Mouse (Mus musculus) CH12.LX (cell line): Measurements from ENCODE around the gene Ugt1a5. TPM values are rescaled to one million over a fixed set of nuclear protein-coding genes. Genes with fewer than 3 reads are reported as not detected.

Source experiments
- DNase-seq: peaks from one replicate; pipeline ENCODE4 v3.0.0-alpha.2; 2013; ENCODE audit errors: extremely low read depth
- H3K27ac ChIP-seq: 2 replicates; pipeline ENCODE4 v1.5.1; 2012; ENCODE audit warnings: low read depth, mild to moderate bottlenecking, control low read depth, moderate library complexity; ENCODE audit not compliant: insufficient read depth
- H3K27me3 ChIP-seq: replicated peaks from 2 replicates; pipeline ENCODE3; 2012; ENCODE audit warnings: inconsistent platforms
- H3K36me3 ChIP-seq, 2 experiments: replicated peaks in 1 of 2; 2 replicates each; pipeline versions ENCODE3 to v1.6.1; 2012; ENCODE audit warnings: inconsistent platforms in 1 of 2, low read length in 1 of 2, mild to moderate bottlenecking in 1 of 2, mixed read lengths in 1 of 2, moderate library complexity in 1 of 2; ENCODE audit not compliant: control insufficient read depth in 1 of 2, insufficient read depth in 1 of 2
- H3K4me1 ChIP-seq, 2 experiments: 2 replicates each; pipeline ENCODE4 v1.6.1; 2012; ENCODE audit warnings: inconsistent platforms in 1 of 2, moderate library complexity in 1 of 2; ENCODE audit not compliant: insufficient read depth in 2 of 2, control insufficient read depth in 1 of 2
- H3K4me2 ChIP-seq: 2 replicates; pipeline ENCODE4 v1.6.1; 2012; ENCODE audit warnings: low read depth, mild to moderate bottlenecking, control low read depth; ENCODE audit not compliant: poor library complexity, insufficient read depth, severe bottlenecking
- H3K4me3 ChIP-seq, 3 experiments: fragments of 150-350 bp in 1 of 3; sonication (generic) in 1 of 3; replicated peaks in 1 of 3; 2 replicates each; pipeline versions ENCODE3 to v1.5.1; 2011 to 2012; ENCODE audit warnings: low read depth in 2 of 3, low read length in 2 of 3, mild to moderate bottlenecking in 2 of 3, moderate library complexity in 2 of 3, control low read depth in 1 of 3, improper control_type of control experiment in 1 of 3, inconsistent platforms in 1 of 3, mixed read lengths in 1 of 3; ENCODE audit not compliant: poor library complexity in 1 of 3
- H3K79me2 ChIP-seq: replicated peaks from 2 replicates; pipeline ENCODE4 v1.6.1; 2012; ENCODE audit warnings: mild to moderate bottlenecking, moderate library complexity; ENCODE audit not compliant: control insufficient read depth, poor library complexity, insufficient read depth, severe bottlenecking; ENCODE audit errors: extremely low read depth
- H3K9ac ChIP-seq: 2 replicates; pipeline ENCODE4 v1.6.1; 2012; ENCODE audit warnings: low read depth, mild to moderate bottlenecking, control low read depth, moderate library complexity; ENCODE audit not compliant: insufficient read depth
- H3K9me3 ChIP-seq: replicated peaks from 2 replicates; pipeline ENCODE3; 2012; ENCODE audit warnings: low read length, inconsistent platforms, mixed read lengths
- BHLHE40 ChIP-seq: IDR thresholded peaks from 2 replicates; pipeline ENCODE4 v1.6.1; 2011; ENCODE audit warnings: mild to moderate bottlenecking, low read depth, low read length, improper control_type of control experiment
- ETS1 ChIP-seq: conservative IDR thresholded peaks from 2 replicates; pipeline ENCODE4 v1.6.1; 2012; ENCODE audit warnings: low read depth, mild to moderate bottlenecking, inconsistent platforms, low read length, improper control_type of control experiment, moderate library complexity
- GABPA ChIP-seq: IDR thresholded peaks from 2 replicates; pipeline ENCODE4 v1.6.1; 2012; ENCODE audit warnings: low read depth, low read length, improper control_type of control experiment, inconsistent platforms; ENCODE audit not compliant: insufficient replicate concordance
- IRF4 ChIP-seq: IDR thresholded peaks from 2 replicates; pipeline ENCODE4 v1.6.1; 2014; ENCODE audit warnings: low read depth, mild to moderate bottlenecking, inconsistent platforms, low read length, improper control_type of control experiment
- JUND ChIP-seq: conservative IDR thresholded peaks from 2 replicates; pipeline ENCODE4 v1.6.1; 2011; ENCODE audit warnings: low read depth, low read length, improper control_type of control experiment
- KAT2A ChIP-seq: IDR thresholded peaks from 2 replicates; pipeline ENCODE4 v1.6.1; 2012; ENCODE audit warnings: low read length, improper control_type of control experiment, inconsistent platforms; ENCODE audit not compliant: insufficient replicate concordance
- MAZ ChIP-seq: IDR thresholded peaks from 2 replicates; pipeline ENCODE4 v1.6.1; 2012; ENCODE audit warnings: low read depth, mild to moderate bottlenecking, inconsistent platforms, low read length, improper control_type of control experiment, moderate library complexity
- MEF2A ChIP-seq: IDR thresholded peaks from 2 replicates; pipeline ENCODE4 v1.6.1; 2014; ENCODE audit warnings: low read depth, mild to moderate bottlenecking, inconsistent platforms, low read length, improper control_type of control experiment, borderline replicate concordance
- MXI1 ChIP-seq: IDR thresholded peaks from 2 replicates; pipeline ENCODE4 v1.6.1; 2011; ENCODE audit warnings: mild to moderate bottlenecking, low read depth, low read length, improper control_type of control experiment
- MYC ChIP-seq: IDR thresholded peaks from 2 replicates; pipeline ENCODE4 v1.6.1; 2011; ENCODE audit warnings: low read depth, mild to moderate bottlenecking, improper control_type of control experiment, low read length
- NRF1 ChIP-seq: IDR thresholded peaks from 2 replicates; pipeline ENCODE4 v1.6.1; 2014; ENCODE audit warnings: low read depth, mild to moderate bottlenecking, inconsistent platforms, low read length, improper control_type of control experiment, moderate library complexity
- PAX5 ChIP-seq: IDR thresholded peaks from 2 replicates; pipeline ENCODE4 v1.6.1; 2012; ENCODE audit warnings: low read length, inconsistent platforms, mixed read lengths
- POLR2AphosphoS2 ChIP-seq: IDR thresholded peaks from 2 replicates; pipeline ENCODE4 v1.6.1; 2011; ENCODE audit warnings: low read depth, low read length, improper control_type of control experiment
- SIN3A ChIP-seq: IDR thresholded peaks from 2 replicates; pipeline ENCODE4 v1.6.1; 2012; ENCODE audit warnings: low read length, improper control_type of control experiment, inconsistent platforms
- TBP ChIP-seq: conservative IDR thresholded peaks from 2 replicates; pipeline ENCODE4 v1.6.1; 2011; ENCODE audit warnings: low read depth, low read length, improper control_type of control experiment
- TCF12 ChIP-seq: IDR thresholded peaks from 2 replicates; pipeline ENCODE4 v1.6.1; 2014; ENCODE audit warnings: low read depth, mild to moderate bottlenecking, inconsistent platforms, low read length, improper control_type of control experiment
- UBTF ChIP-seq: IDR thresholded peaks from 2 replicates; pipeline ENCODE4 v1.6.1; 2012; ENCODE audit warnings: low read depth, mild to moderate bottlenecking, inconsistent platforms, low read length, improper control_type of control experiment, moderate library complexity
- USF2 ChIP-seq: conservative IDR thresholded peaks from 2 replicates; pipeline ENCODE4 v1.6.1; 2011; ENCODE audit warnings: low read depth, low read length, improper control_type of control experiment
- ZC3H11A ChIP-seq: IDR thresholded peaks from 2 replicates; pipeline ENCODE4 v1.6.1; 2012; ENCODE audit warnings: low read depth, mild to moderate bottlenecking, inconsistent platforms, low read length, improper control_type of control experiment
- ZKSCAN1 ChIP-seq: IDR thresholded peaks from 2 replicates; pipeline ENCODE4 v1.6.1; 2012; ENCODE audit warnings: low read depth, inconsistent platforms, low read length, improper control_type of control experiment, borderline replicate concordance
- ZMIZ1 ChIP-seq: IDR thresholded peaks from 2 replicates; pipeline ENCODE4 v1.6.1; 2012; ENCODE audit warnings: low read depth, mild to moderate bottlenecking, inconsistent platforms, low read length, improper control_type of control experiment
- dilution Hi-C: fragments of 300-500 bp; cut with MboI; formaldehyde crosslinking; loops from 2 replicates; pipeline ENCODE4 v1.14.3; 2020; ENCODE audit warnings: low sequenced_read_pairs; ENCODE audit not compliant: extremely low pct_unique_long_range_greater_than_20kb, extremely low pct_ligation_motif_present
- in situ Hi-C: fragments of 300-500 bp; cut with MboI; formaldehyde crosslinking; loops from 3 replicates; pipeline ENCODE4 v1.14.3; 2019; ENCODE audit warnings: low sequenced_read_pairs, low pct_ligation_motif_present, low pct_unique_long_range_greater_than_20kb, mixed read lengths
- polyA plus RNA-seq: library from polyadenylated mRNA; unstranded; fragments of >175 nt; gene quantifications from 2 replicates; pipeline ENCODE4 v1.2.1, GENCODE M21; 2012; ENCODE audit warnings: low read depth; ENCODE audit not compliant: insufficient read length
- total RNA-seq, 2 experiments: library from RNA; depleted of rRNA; stranded (reverse); fragments of 300-350 nt in 1 of 2; fragments of >200 nt in 1 of 2; gene quantifications; 2 replicates each; pipeline ENCODE4 v1.2.3; 2012 to 2014

The Ugt1a5 gene
- total and polyA plus RNA-seq, 3 experiments = not detected

DNA sequence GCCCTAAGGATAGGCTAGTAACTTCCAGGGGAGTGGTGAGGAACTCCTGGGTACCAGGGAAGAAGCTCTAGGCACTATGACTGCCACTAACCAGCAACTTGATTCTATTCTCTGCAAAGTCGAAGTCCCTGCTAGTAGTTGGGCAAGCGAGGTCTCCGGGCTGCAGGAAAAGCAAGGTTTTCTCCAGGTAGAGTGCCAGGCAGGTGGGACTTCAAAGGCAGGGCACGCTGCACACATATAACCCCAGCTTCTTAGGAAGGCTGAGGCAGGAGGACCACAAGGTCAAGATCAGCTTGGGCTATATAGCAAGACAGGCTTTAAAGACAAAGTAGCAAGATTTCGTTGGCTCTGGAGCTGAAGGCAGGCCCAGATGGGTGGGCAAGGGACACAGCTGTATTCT is 98.0 kb downstream of the Ugt1a5 start:
- dilution Hi-C loops (no loop called here), in situ Hi-C loops (no loop called here)
- peaks cover 60 to 90% of the 10 kb centered on the region in 2 experiments for H3K36me3 ChIP-seq
- H3K27ac ChIP-seq = no peak overlapping the region
- no peaks in the 10 kb centered on the region for H3K79me2 ChIP-seq
- no peak for DNase-seq
- no peak overlapping the region for H3K9ac ChIP-seq
- no peak overlapping the region for H3K4me3 ChIP-seq
- H3K4me2 ChIP-seq = no peak overlapping the region
- peaks cover 2 to 29% of the 10 kb centered on the region in 2 experiments; a peak in 3 of 4 replicates for H3K4me1 ChIP-seq
- no peaks in the 10 kb centered on the region for H3K27me3 ChIP-seq
- TF ChIP-seq JUND (no peak), MYC (no peak), PAX5 (no peak), ZKSCAN1 (no peak), GABPA (no peak), NRF1 (no peak), MEF2A (no peak), BHLHE40 (no peak), SIN3A (no peak), POLR2AphosphoS2 (no peak), ETS1 (no peak), ZC3H11A (no peak), IRF4 (no peak), ZMIZ1 (no peak)
- H3K9me3 ChIP-seq = peaks cover 12% of the 10 kb centered on the region

GRCm38 (mm10) chr1:88264237-88264868 is 98.5 kb downstream of the Ugt1a5 start:
- Histone ChIP-seq H3K79me2 (no peaks in the 10 kb centered on the region), H3K36me3 (peaks cover 65 to 95% of the 10 kb centered on the region in 2 experiments), H3K4me3 (no peak overlapping the region), H3K4me2 (no peak overlapping the region), H3K27me3 (no peaks in the 10 kb centered on the region), H3K9ac (no peak overlapping the region), H3K27ac (no peak overlapping the region), H3K9me3 (peaks cover 14% of the 10 kb centered on the region), H3K4me1 (peaks cover 2 to 25% of the 10 kb centered on the region in 2 experiments; a peak in 3 of 4 replicates)
- TF ChIP-seq KAT2A (no peak), MAZ (no peak), MXI1 (no peak), UBTF (no peak), TBP (no peak), GABPA (no peak), TCF12 (no peak), PAX5 (no peak), USF2 (no peak), ZKSCAN1 (no peak)
- DNase-seq = no peak
- dilution Hi-C loops (no loop called here), in situ Hi-C loops (no loop called here)
